Mouse (Mus musculus) T-helper 1 cell (primary cell): Measurements from ENCODE around the gene Rabgap1l.
"Not testable (repeated sequence)": the region's sequence is repeated elsewhere in the genome, so short reads cannot be mapped to it uniquely, and the experiment has no call there.

Source experiments
- in situ Hi-C: fragments of 300-600 bp; cut with MboI, MseI; formaldehyde crosslinking; loops from one replicate; pipeline ENCODE4 v1.15.1; 2025; ENCODE audit warnings: high pct_unique_total_duplicates

The Rabgap1l gene

DNA sequence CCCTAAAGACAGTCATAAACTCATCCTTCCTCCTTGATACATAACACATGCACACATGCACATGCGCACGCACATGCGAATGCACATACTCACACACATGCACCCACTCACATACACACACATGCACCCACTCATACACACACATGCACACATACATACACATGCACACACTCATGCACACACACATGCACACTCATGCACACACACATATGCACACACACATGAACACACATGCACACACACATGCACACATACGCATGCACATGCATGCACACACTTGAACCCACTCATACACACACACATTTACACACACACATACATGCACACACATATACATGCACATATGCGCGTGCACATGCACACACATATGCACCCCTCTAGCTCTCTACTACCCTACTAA lies 89.2 kb downstream of the Rabgap1l start:
- in situ Hi-C loops: no loop called here

DNA sequence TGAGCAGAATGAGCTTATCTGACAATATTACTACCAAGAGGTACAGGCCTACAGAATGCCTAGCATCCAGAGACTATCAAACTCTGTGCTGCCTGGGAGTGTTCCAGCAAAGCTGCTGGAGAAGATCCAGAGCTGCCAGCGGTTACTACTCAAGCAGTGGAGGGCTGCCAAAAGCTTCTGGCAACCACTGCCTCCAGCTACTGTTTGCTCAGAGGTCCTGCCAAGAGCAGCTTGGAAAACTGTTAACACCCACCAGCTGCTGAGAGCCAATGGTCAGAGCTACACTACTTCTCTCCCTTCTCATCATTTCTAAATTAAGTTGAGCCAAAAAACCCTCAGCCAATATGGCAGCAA lies 99.9 kb downstream of the Rabgap1l start:
- in situ Hi-C loops: no loop called here

DNA sequence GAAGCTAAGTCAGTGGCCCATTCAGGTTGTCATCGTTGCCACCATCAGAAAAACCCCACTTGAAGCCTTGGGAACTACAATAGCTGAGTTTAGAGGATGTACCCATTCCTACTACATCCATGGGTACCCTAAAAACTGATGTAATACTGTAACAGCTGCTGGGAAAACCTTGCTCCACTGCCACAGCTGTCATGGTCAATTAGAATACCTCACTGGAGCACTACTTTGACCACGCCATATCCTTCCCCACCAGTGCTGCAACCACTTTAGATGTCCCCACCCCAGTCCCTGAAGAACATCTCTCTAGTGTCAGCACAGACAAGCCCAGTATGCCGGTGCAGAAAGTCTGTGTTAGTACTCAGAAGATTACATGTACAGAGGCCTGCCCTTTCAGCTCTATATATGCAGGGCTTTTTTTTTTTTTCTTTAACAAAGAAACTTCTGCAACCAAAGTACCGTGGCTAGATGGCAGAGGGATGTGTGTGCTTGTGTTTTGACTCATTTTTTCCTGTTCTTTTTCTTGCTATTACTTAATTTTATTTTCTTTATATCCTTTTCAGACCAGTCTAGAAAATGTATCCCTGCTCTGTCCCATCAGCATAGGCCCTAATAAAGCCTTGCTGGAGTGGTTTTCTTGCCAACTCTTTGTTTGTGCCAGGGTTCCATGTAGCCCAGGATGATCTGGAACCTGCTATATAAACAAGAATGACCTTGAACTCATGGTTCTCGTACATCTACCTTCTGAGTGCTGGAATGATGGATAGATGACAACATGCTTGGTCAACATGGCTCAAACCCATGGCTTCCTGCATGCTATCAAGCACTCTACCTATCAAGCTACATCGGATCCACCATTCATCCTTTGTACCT lies 100.6 kb downstream of the Rabgap1l start:
- in situ Hi-C loops: no loop called here

DNA sequence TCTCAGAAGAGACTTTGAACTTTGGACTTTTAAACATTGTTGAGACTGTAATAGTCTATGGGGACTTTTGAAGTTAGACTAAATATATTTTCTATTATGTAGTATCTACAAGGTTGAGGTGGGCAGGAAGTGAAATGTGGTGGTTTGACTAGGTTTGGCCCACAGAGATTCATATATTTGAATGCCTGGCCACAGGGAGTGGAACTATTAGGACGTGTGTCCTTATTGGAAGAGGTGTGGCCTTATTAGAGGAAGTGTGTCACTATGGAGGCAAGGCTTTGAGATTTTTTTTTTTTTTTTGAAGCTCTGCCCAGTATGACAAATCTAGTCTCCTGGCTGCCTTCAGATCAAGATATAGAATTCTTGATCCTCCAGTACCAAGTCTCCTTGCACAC lies 101.8 kb downstream of the Rabgap1l start:
- in situ Hi-C loops: no loop called here

DNA sequence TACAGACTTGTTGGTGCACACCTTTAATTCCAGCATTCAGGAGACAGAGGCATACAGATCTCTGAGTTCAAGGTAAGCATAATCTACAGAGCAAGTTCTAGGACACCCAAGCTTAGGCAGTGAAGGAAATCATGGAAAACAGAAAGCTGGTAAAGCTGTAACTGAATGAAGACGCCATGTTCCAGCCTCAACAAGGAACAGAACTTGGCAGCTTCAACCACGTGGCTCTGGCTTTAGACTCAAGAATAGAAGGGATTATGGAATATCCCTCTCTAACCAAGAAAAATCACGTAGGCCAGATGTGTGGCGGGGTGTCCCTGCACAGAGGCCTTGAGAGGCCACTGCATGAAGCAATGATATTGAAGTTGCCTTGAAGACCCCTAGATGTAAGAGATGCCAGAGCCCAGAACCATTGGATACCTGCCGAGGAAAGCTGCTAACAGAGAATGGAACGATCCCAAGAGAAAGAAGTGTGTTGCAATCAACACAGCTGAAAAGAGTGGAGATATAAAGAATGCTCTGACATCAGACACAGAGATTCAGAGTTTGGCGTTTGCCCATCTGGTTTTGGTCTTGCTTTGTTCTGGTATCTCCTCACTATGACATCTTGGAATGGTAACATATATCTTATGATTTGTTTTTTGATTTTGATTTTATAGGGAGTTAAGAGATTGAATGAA lies 102.4 kb downstream of the Rabgap1l start:
- in situ Hi-C loops: no loop called here

DNA sequence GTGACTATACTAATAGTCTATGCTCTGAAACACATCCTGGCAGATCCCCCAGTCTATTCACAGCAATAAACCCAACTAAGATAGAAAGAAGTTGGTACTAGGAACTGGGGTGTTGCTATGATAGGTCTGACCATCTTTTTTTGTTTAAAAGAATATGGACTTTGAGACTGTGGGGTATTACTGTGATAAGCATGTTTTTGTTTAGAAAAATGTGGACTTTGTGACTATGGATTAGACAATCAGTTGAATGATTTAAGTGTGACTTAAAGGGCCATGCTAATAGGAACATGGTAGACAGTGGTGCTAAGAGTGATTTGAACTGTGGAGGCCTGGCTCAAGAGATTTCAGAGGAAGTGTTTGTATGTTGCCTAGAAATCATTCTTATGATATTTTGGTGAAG lies 103.5 kb downstream of the Rabgap1l start:
- in situ Hi-C loops: no loop called here

DNA sequence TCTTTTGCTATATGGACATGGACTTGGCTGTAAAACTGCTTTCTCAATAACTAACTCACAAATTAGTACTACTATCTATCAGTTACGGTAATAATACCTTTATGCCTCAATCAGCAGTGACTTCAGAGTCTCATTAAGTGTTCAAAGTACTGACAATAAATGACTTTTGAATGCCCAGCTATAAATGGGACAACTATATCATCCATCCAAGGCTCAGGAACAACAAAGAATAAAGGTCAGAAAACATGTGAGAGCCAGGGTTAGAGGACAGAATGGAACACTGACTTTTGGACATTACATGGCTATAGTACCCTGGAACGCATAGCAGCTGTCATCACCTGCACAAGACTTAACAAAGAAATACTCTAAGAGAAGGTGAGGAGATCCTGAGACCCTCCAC lies 108.8 kb downstream of the Rabgap1l start:
- in situ Hi-C loops: no loop called here

DNA sequence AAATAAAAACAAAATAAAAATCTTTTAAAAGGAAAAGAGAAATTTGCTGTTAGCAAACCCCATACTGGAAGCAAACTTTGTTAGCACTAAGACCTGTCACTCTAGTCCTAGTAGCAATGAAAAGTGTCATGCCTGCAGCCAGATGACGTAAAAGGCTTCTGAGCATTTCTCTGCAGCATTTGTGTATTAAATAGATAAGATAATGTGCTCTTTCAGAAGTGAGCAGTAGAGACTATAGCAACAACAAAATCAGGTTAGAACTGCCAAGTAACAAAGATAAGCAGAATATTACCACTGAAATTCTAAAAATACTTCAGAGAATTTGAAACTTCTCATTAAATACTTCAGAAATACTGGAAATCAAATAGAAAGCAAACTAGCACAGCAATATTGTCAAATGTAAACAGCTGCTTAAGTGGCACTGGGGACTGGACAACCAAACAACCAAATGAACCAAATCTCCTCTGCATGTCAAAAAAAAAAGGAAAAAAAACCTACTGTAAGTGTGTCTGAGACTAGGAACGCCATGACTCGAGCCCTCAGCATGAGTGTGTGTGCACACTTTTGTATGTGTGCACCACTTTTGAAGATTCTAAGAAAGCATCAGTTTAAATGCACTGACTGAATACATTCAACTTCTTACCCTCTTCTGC lies 111.5 kb downstream of the Rabgap1l start:
- in situ Hi-C loops: no loop called here

DNA sequence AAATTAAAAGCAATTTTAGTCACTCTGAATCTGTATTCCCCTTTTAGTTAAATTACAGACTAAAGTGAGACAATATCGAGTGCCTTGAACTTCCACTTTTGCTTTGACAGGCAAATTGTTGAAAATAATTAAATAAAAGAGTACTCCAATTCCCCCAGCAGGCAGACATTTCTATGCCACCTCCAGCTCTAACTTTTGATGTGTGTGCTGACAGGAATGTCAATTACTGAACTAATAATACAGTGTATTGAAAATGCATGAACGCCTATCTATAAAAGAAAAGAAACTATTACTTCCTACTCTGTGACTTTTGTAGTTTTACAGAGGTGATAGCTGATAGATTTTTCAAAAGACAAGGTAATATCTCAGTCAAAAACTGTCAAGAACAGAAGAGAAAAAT lies 118.2 kb downstream of the Rabgap1l start:
- in situ Hi-C loops: no loop called here

DNA sequence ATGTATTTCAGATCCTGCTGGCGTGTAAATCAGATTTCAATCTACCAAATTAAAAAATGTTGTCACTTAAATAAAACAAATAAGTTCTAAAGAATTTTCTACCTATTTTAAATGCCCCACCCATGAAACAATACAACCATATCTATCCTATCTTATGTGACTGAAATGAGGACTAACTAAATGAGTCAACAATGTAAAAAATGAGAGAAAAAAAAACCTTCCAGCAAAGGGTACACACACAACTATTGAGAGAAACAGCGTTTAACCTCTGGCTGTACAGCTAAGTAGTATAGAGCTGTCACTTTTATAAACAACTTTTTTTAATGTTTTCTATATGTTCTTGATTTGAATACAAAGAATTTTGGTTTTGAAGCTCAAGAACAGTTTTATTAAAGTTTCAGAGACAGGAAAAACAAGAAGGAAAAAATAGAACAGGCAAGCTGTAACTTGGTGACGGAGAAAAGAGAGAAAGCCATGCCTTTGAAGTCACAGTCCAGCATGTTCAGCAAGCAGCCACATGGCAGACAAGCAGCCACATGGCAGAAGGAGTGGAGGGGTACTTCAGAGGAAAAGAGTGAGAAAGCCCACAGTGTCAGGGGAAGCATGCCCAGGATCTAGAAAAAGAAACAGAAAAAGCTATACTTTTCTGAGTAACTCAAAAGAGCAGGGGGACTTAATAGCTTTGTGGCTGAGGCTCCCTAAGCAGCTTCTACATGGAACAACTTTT lies 120.8 kb downstream of the Rabgap1l start:
- in situ Hi-C loops: no loop called here

DNA sequence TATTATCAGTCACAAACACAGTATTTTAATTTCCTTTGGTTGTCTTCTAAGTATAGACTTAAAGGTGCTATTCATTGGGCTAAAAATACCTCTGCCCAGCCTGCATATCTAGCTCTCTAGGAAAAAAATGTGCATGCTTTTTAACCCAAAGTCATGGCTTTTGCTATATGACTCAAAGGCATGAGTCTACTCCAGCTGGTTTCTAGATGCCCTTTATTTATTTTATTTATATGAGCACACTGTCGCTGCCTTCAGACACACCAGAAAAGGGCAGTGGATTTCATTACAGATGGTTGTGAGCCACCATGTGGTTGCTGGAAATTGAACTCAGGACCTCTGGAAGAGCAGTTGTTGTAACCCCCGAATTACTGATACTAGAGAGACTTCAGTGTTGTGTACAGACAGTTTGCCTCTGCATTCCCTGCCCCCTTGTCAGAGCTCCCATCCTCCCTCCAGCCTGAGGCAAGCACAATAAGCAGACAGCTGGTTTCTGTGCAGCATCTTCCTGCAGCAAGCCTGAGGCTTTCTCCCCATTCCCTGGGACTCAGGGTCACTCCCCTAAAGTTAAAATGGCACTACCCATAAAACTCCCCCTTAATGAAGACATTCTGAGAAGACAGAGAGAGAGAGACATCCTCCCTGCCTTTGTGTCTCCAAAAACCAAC lies 137.1 kb downstream of the Rabgap1l start:
- in situ Hi-C loops: no loop called here

DNA sequence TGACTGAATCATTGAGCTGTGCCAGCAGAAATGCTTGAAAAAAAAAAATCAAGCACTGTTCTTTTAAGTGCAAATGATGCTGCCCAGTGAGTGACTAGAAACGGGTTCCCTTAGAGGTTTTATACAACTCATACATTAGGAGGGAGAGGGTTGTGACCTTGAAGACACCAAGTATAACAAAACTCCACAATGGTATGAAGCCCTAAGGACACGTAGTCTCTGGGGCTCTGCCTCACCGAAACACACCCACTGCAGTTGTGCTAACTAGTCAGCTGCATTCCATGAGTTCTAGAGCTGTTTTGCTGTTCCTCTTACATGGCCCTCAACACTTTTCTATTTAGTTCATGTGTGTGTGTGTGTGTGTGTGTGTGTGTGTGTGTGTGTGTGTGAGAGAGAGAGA lies 141.3 kb downstream of the Rabgap1l start:
- in situ Hi-C loops: no loop called here

DNA sequence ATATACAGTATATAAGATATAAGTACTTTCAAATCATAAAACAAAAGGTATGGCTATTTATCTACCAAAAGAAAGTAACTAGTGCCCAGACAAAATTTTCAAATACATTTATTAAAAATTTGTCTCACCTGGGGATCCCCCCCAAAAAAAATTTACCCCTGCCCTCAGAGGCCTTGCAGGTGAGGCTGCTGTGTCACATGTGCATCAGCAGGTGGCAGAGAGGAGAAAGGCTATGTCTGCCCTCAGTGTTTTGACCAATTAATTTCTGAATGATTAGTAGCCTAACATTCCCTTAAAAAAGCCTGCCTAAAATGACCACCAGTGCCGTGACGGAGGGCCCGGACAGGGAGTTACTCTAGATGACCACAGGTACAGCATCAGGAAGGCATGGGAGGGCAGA lies 147.6 kb downstream of the Rabgap1l start:
- in situ Hi-C loops: no loop called here

DNA sequence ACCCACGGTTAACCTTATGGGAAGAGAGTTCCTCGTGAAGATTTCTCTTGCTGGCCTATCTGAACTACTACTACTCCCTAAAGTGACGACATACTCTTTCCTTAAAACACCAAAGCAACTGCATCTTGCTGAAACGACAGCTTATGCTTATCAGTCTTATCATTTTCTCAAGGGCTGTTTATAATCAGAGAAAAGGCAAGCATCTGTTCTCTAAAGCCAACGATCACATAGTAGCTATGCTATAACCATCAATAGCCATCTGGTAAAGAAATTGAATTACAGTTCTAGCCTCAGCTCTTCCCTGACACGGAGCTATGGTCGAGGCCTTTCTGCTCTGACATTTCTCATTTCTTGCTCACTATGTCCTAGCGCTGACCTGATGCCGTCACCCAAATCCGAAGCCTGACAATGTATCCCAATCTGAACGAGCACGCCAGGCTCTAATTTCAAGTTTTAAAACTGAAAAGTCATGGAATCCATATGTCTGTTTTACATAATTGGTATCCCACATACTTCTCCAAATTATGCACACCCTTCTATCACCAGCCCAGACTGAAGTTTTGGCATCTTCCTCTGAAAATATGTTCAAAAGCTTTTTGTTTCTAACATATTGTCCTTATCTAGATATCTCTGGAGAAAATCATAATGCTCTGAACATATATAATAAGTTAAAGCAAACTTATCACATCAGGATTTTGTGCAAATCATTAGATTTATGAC lies 164.6 kb downstream of the Rabgap1l start:
- in situ Hi-C loops: no loop called here

DNA sequence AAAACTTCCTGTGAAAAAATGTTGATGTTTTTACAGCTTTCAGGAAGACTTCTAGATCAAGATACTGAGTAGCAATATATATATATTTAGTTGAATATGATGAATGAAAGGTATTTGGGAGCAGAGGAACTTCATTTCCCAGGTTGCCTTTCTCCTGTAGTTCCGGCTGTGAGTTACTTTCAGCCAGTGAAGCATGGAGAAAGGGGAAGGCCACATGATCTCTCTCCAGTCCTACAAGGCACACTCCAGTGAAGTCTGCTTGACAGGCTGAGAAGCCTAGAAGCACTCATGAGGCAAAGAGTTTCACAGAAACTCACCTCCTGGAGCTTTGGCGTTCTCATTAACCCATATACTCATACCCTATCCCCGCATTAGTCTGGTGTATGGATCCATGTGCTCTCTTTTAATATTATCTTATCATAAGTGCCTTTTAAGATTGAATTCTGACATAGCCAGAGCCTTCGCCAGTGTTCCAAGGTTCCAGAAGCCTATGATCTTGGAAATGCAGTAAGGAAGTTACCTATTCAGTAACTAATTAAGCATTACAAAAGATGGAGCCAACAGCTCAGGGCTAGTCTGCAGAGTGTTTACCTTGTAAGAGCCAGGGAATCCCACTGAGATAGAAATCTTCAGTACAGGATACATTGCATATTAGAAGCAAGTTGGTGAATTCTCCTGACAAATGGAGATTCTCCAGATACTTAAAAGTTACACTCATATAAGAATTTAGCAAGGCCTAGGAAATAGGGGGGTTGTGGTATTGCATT lies 168.5 kb downstream of the Rabgap1l start:
- in situ Hi-C loops: not testable (repeated sequence)

DNA sequence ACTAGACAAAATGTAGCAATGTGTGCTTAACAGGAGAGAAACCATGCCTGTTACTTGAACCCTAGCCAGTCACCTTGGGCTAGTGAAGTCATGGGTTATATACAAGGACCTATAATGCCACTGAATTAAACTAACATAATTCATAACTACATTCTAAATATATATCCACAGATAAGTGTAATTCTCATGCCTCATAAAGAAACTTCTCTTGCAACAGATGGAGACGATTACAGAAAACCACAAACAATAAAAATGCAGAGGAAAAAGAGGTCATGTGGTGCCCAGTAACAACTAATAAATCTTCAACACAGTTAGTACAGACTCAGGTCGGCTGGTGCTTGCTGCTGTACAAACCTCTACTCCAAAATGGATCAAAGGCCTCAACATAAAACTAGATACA lies 174.8 kb downstream of the Rabgap1l start:
- in situ Hi-C loops: no loop called here

DNA sequence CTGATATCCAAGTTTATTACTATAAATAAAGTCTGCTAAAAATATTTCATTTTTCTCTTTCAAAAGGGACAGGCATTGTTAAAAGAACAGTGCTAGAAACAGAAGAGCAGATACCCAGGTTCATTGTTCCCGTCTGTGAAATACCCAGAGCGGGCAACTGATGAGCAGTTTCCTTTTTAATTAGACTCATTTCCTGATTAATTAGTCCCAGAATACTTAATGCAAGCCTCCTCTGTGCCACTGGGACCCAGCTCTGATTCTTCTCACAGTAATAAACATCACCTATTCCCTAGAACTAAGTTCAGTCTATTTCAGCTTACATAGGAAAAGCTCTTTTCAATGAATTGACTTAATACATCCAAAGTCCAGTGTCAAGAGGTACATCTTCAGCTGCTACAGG lies 186.6 kb downstream of the Rabgap1l start:
- in situ Hi-C loops: no loop called here

DNA sequence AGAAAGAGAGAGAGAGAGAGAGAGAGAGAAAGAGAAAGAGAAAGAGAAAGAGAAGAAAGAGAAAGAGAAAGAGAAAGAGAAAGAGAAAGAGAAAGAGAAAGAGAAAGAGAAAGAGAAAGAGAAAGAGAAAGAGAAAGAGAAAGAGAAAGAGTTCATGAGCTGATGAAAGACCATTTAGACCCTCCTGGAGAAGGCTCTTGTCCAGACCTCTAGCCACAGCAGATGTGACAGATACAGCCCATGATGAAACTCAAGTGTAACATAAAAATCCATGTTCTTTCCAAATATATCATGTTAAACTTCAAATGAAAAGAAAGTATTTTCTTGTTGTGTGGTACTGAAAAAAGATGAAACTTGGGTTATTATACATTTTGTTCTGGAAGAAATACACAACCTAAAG lies 189.7 kb downstream of the Rabgap1l start:
- in situ Hi-C loops: not testable (repeated sequence)

DNA sequence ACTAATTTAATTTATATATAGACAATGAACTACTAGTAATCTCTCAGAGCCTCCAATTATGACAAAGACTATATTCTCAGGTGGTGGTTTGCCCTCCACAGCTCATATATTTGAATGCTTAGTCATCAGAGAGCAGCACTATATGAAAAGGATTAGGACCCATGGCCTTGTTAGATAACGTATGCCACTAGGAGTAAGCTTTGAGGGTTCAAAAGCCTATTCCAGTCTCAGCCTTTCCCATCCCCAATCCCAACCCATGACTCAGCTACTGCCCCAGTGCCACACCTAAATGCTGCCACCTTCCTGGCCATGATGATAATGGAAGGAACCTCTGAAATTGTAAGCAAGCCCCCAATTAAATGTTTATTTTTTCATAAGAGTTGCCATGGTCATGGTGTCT lies 195.6 kb downstream of the Rabgap1l start:
- in situ Hi-C loops: no loop called here

DNA sequence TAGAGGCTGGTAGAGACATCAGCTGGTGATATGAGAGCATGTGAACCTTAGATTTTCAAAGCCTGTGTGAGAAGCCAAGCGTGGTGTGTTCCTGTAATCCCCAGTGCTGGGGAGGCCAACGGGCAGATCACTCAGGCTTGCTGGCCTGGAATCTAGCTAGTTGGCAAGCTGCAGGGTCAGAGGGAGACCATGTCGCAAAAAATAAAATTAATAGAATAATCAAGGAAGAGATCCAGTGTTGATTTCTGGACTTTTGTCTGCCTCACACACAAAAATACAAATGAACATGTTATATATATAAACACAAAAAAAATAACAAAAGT lies 196.1 kb downstream of the Rabgap1l start:
- in situ Hi-C loops: no loop called here
